Mouse (Mus musculus) heart, embryonic 14.5 days (tissue): ENCODE measurements around the gene Wnt10b. TPM values are rescaled to one million over a fixed set of nuclear protein-coding genes. Genes with fewer than 3 reads are reported as not detected.

Experiments
- ATAC-seq: fragments of 200-750 bp; cut with Nextera tagmentation; 2 replicates; pipeline ENCODE4 v1.8.0; 2017; ENCODE audit warnings: low read depth, moderate TSS enrichment; ENCODE audit not compliant: insufficient number of reproducible peaks, insufficient read depth, low FRiP score
- H3K27ac ChIP-seq, 2 experiments: fragments of 200-500 bp in 1 of 2; fragments of 300-500 bp in 1 of 2; sonication (generic) in 1 of 2; replicated peaks in 1 of 2; 2 replicates each; pipeline ENCODE4 v1.5.1; 2012 to 2014; ENCODE audit warnings: low read depth in 2 of 2, low read length in 2 of 2, control low read depth in 1 of 2, mild to moderate bottlenecking in 1 of 2, mixed read lengths in 1 of 2; ENCODE audit not compliant: control insufficient read depth in 1 of 2, insufficient read depth in 1 of 2
- H3K27me3 ChIP-seq: fragments of 300-500 bp; sonication (generic); 2 replicates; pipeline ENCODE4 v1.6.1; 2014; ENCODE audit warnings: mild to moderate bottlenecking, low read length, control low read depth; ENCODE audit not compliant: control insufficient read depth, insufficient read depth
- H3K36me3 ChIP-seq: fragments of 300-500 bp; sonication (generic); 2 replicates; pipeline ENCODE4 v1.6.1; 2014; ENCODE audit warnings: mild to moderate bottlenecking, control low read depth, low read length, mixed read lengths; ENCODE audit not compliant: control insufficient read depth, insufficient read depth
- H3K4me1 ChIP-seq, 2 experiments: fragments of 200-500 bp in 1 of 2; fragments of 300-500 bp in 1 of 2; sonication (generic) in 1 of 2; 2 replicates each; pipeline ENCODE4 v1.6.1; 2012 to 2014; ENCODE audit warnings: low read length in 2 of 2, control low read depth in 1 of 2, mixed read lengths in 1 of 2; ENCODE audit not compliant: control insufficient read depth in 2 of 2, insufficient read depth in 2 of 2
- H3K4me2 ChIP-seq: fragments of 300-500 bp; sonication (generic); 2 replicates; pipeline ENCODE4 v1.6.1; 2014; ENCODE audit warnings: mild to moderate bottlenecking, low read length
- H3K4me3 ChIP-seq, 2 experiments: fragments of 200-500 bp in 1 of 2; fragments of 300-500 bp in 1 of 2; sonication (generic) in 1 of 2; 2 replicates each; pipeline ENCODE4 v1.5.1; 2012 to 2014; ENCODE audit warnings: low read length in 2 of 2, mild to moderate bottlenecking in 2 of 2, control low read depth in 1 of 2, low read depth in 1 of 2, moderate library complexity in 1 of 2; ENCODE audit not compliant: control insufficient read depth in 1 of 2, insufficient read depth in 1 of 2
- H3K9ac ChIP-seq: fragments of 300-500 bp; sonication (generic); 2 replicates; pipeline ENCODE4 v1.6.1; 2014; ENCODE audit warnings: mild to moderate bottlenecking, low read length
- H3K9me3 ChIP-seq: fragments of 300-500 bp; sonication (generic); 2 replicates; pipeline ENCODE4 v1.6.1; 2016; ENCODE audit warnings: low read length, control low read depth; ENCODE audit not compliant: control insufficient read depth
- WGBS: fragments of 180-500 bp; shearing (Covaris S2); extraction: QIAGEN DNeasy Blood & Tissue Kit; methylation state at CpG from one replicate; pipeline ENCODE4 v1.1.7; 2014; 5-methylcytosine and 5-hydroxymethylcytosine counted together
- polyA plus RNA-seq: library from polyadenylated mRNA; unstranded; fragments of >200 nt; fragmentation: Nextera tagmentation; extraction: Ambion mirVana; gene quantifications from 2 replicates; pipeline ENCODE4 v1.2.1, GENCODE M21; 2014

Gene Wnt10b
- polyA plus RNA-seq, 1 experiment from 2014 or later, result not detected

DNA sequence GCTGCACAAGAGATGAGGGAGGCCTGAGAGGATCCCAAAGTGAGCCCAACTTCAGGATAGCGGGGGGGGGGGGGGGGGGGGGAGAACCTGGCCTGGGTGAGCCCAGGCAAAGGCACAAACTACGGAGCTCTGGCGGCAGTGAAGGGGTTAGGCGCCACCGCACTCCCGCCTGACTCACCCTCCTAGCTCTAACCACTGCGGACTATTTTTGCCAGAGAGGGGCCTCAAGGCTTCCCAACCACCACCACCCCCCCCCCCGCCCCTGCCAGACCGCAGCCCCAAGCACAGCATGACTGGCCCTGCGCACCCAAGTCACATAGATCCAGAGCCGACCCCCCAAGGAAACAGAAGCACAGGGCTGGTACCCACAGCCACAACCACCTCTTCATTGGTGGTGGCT is 856 bp upstream of the Wnt10b start:
- peaks cover 87% of the 10 kb centered on the region for H3K27me3 ChIP-seq
- peak overlapping the region; percentile 57; the same call in 1 of the 2 replicates for H3K4me2 ChIP-seq
- ATAC-seq, result no peak
- H3K27ac ChIP-seq, result no peak overlapping the region
- no peaks in the 10 kb centered on the region for H3K36me3 ChIP-seq
- WGBS, result 6% methylated on average over 10 of the region's 11 CpGs
- no peak overlapping the region for H3K9ac ChIP-seq
- peaks cover 5 to 29% of the 10 kb centered on the region in 2 experiments; a peak in 3 of 4 replicates for H3K4me1 ChIP-seq
- H3K4me3 ChIP-seq, result peak overlapping the region in 1 of 2 experiments; percentile 31; a peak in 1 of 4 replicates
- H3K9me3 ChIP-seq, result no peaks in the 10 kb centered on the region

- Histone ChIP-seq H3K4me1 (peaks cover 5 to 29% of the 10 kb centered on the region in 2 experiments; a peak in 3 of 4 replicates), H3K9ac (peak overlapping the region; percentile 34; the same call in 1 of the 2 replicates), H3K36me3 (no peaks in the 10 kb centered on the region), H3K4me2 (peak overlapping the region; percentile 57), H3K27ac (no peak overlapping the region), H3K27me3 (peaks cover 92% of the 10 kb centered on the region), H3K4me3 (peak overlapping the region in 1 of 2 experiments; percentile 31; a peak in 3 of 4 replicates), H3K9me3 (no peaks in the 10 kb centered on the region)
- no peak for ATAC-seq
- under 1% methylated on average over 25 of the region's 25 CpGs for WGBS
Measured at GRCm38 (mm10) chr15:98778191-98778770, 331 bp upstream of the Wnt10b start.

DNA sequence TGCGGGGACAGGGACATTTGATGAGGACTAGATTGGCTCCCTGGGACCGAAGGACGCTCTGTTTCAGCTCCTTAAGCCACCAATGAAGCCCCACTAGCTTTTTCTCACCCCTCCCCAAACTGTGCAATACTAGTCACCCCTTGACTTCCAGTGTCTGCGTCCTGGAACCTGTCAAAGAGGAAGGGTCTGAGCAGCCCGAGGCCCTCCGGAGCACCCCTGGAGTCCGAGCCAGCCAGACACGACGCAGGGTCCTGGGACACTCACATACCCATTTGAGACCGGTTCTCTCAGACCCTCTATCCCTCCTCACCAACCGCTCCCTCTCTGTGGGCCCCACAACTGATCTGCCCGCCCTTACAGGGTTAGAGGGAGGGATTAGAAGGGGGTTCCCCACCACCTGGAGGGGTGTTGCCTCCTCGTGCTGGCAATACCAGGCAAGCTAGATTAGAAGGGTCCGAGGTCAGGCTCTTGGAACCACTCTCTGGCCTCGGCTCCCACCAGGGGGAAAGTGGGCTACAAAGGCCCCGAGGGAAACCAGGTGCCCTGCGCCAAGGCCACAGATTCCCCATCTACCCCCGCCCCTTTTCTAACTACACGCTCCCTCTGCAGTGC is 839 bp downstream of the Wnt10b start:
- Histone ChIP-seq H3K4me1 (peaks cover 9 to 34% of the 10 kb centered on the region in 2 experiments; a peak in 3 of 4 replicates), H3K9me3 (no peaks in the 10 kb centered on the region), H3K9ac (no peak overlapping the region), H3K4me3 (peak overlapping the region in 1 of 2 experiments; percentile 31; a peak in 2 of 4 replicates), H3K36me3 (no peaks in the 10 kb centered on the region), H3K27me3 (peaks cover 99% of the 10 kb centered on the region), H3K4me2 (peak overlapping the region; percentile 52; the same call in 1 of the 2 replicates), H3K27ac (no peak overlapping the region)
- no peak for ATAC-seq
- WGBS, result 4% methylated on average over 19 of the region's 19 CpGs

DNA sequence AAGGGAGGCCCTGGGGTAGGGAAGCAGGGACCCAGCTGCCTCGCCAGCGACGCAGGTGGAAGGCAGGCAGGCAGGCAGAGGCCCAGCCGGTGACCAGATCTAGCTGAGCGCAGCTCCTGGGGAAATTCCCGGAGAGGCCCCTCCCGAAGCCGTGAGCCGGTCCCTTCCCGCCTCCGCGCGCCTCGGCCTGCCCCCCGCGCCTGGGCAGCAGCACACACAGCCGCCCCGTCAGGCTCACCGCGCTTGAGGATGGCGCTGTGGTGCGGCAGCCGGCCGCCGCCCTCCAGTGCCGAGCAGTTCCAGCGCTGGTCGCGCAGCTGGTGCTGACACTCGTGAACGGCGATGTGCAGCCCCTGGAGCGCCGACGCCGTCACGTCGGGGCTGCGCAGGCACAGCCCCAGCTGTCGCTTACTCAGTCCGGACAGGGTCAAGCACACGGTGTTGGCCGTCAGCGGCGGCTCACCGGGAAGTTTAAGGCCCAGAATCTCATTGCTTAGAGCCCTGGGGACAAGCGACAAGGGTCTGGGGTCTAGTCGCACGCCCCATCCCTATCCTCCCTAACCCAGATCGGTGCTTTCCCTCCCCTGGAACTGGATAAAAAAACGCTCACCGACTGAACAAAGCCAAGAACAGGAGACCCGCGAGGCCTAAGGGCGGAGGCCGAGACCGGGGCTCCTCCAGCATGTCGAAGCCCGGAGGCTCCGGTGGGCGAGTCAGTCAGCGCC is 1.5 kb downstream of the Wnt10b start:
- WGBS, result 2% methylated on average over 57 of the region's 62 CpGs
- H3K9me3 ChIP-seq, result no peaks in the 10 kb centered on the region
- no peak overlapping the region for H3K27ac ChIP-seq
- H3K27me3 ChIP-seq, result peaks cover 96% of the 10 kb centered on the region
- peaks cover 9 to 34% of the 10 kb centered on the region in 2 experiments; a peak in 3 of 4 replicates for H3K4me1 ChIP-seq
- H3K4me3 ChIP-seq, result peak overlapping the region; percentile 15 to 16
- no peaks in the 10 kb centered on the region for H3K36me3 ChIP-seq
- no peak overlapping the region; the same call in 1 of the 2 replicates for H3K9ac ChIP-seq
- H3K4me2 ChIP-seq, result peak overlapping the region; percentile 52
- no peak for ATAC-seq

- Histone ChIP-seq H3K9me3 (no peaks in the 10 kb centered on the region), H3K27me3 (peaks cover 92% of the 10 kb centered on the region), H3K4me1 (peaks cover 9 to 34% of the 10 kb centered on the region in 2 experiments; a peak in 3 of 4 replicates), H3K9ac (no peak overlapping the region), H3K36me3 (no peaks in the 10 kb centered on the region), H3K4me2 (no peak overlapping the region), H3K27ac (no peak overlapping the region), H3K4me3 (no peak overlapping the region)
- no peak for ATAC-seq
- WGBS, result 8% methylated on average over 5 of the region's 5 CpGs
Measured at GRCm38 (mm10) chr15:98775533-98775932, 2.4 kb downstream of the Wnt10b start.

GRCm38 (mm10) chr15:98774096-98774495 is 3.9 kb downstream of the Wnt10b start:
- Histone ChIP-seq H3K4me2 (no peak overlapping the region), H3K9ac (no peak overlapping the region), H3K36me3 (no peaks in the 10 kb centered on the region), H3K27me3 (peaks cover 78% of the 10 kb centered on the region), H3K9me3 (no peaks in the 10 kb centered on the region), H3K27ac (no peak overlapping the region), H3K4me1 (peaks cover 9 to 34% of the 10 kb centered on the region in 2 experiments; a peak in 3 of 4 replicates), H3K4me3 (no peak overlapping the region)
- no peak for ATAC-seq
- WGBS, result 19% methylated on average over 15 of the region's 15 CpGs

- Histone ChIP-seq H3K27me3 (peaks cover 68% of the 10 kb centered on the region), H3K4me3 (peak overlapping the region; percentile 38 to 43), H3K9me3 (no peaks in the 10 kb centered on the region), H3K9ac (peak overlapping the region; percentile 59), H3K4me1 (peaks cover 6 to 19% of the 10 kb centered on the region in 2 experiments; a peak in 3 of 4 replicates), H3K36me3 (no peaks in the 10 kb centered on the region), H3K4me2 (peak overlapping the region; percentile 74), H3K27ac (no peak overlapping the region)
- 2% methylated on average over 36 of the region's 36 CpGs for WGBS
- no peak for ATAC-seq
Measured at GRCm38 (mm10) chr15:98772511-98773211, 5.3 kb downstream of the Wnt10b start.
